Mouse (Mus musculus) left cerebral cortex, postnatal 36 days (tissue): ENCODE measurements around the gene Tspan9. TPM values are rescaled to one million over a fixed set of nuclear protein-coding genes. Genes with fewer than 3 reads are reported as not detected.

Experiments
- DNase-seq, 2 experiments: peaks; one replicate each; pipeline ENCODE4 v3.0.0; 2021 to 2022; ENCODE audit warnings: low spot score in 2 of 2, mixed read lengths in 1 of 2
- intact Hi-C: fragments of 180-260 bp; cut with DNase I; formaldehyde crosslinking; loops from one replicate; pipeline ENCODE4 v1.15.1; 2025
- total RNA-seq, 2 experiments: library from RNA; stranded (reverse); gene quantifications; 2 replicates each; pipeline ENCODE4 v1.2.3; 2021

Gene Tspan9
- total RNA-seq, 2 experiments from 2014 or later = 47.5 to 62.9 TPM

DNA sequence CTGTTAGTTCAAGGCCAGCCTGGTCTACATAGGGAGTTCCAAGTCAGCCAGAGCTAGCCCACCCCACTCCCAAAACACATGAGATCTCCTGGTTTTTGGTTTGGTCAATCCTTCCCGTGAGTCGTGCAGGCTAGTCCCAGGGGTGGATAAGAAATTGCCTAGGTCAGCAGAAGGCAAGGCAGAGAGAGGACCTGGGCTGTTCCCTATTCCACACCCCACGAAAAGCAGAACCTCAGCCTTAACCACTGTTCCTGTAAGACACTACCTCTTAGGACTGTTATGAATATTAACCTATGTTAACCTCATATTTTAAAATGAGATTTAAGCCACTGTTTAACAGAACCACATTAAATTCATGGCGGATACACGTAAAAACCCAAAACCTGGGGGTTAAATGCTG is 8.4 kb downstream of the Tspan9 start:
- DNase-seq = no peak
- intact Hi-C loops = no loop called here

- DNase-seq = no peak
- intact Hi-C loops = no loop called here
Measured at GRCm38 (mm10) chr6:128134196-128134924, 9.0 kb downstream of the Tspan9 start.

GRCm38 (mm10) chr6:128133679-128134191 is 9.7 kb downstream of the Tspan9 start:
- no peak for DNase-seq
- intact Hi-C loops = no loop called here

GRCm38 (mm10) chr6:128132581-128132980 is 10.8 kb downstream of the Tspan9 start:
- DNase-seq = no peak
- intact Hi-C loops = no loop called here

GRCm38 (mm10) chr6:128131390-128131789 is 12.0 kb downstream of the Tspan9 start:
- no peak for DNase-seq
- intact Hi-C loops = no loop called here

DNA sequence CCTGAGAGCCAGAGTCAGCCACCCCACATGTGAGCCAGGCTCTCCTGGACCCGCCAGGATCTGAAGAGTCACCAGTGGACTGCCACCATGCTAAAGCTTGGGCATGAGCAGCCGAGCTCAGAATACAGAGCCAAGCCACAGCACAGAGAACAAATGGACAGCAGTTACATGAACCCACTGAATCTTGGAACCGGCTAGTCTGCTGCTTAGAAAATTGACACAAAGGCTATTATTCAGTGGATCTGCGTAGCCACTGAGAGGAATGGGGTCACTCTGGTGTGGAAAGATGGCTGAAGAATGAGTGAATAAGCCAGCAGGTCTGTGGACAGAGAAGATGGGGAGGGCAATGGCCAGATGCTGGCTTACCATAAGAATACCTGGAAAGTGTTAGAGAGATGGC is 12.7 kb downstream of the Tspan9 start:
- DNase-seq = no peak
- intact Hi-C loops = no loop called here

DNA sequence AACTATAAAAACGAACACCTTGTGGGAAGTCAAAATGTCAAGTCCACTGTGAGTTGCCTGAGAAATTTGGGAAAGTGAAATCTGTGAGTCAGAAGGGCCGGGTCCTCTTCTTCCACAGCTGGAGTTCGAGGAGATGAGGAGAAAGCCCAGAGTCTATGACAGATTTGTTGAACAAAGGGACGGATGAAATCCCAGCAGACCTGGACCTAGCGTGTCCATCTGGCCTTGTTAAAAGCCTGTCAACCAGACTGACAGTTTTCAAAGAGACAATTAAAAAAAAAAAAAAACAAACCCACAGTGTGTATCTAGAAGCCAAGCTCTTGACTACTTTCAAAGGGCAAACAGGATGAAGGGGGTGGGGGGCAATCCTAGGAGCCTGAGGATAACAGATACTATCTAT is 14.0 kb downstream of the Tspan9 start:
- no peak for DNase-seq
- intact Hi-C loops = no loop called here

DNA sequence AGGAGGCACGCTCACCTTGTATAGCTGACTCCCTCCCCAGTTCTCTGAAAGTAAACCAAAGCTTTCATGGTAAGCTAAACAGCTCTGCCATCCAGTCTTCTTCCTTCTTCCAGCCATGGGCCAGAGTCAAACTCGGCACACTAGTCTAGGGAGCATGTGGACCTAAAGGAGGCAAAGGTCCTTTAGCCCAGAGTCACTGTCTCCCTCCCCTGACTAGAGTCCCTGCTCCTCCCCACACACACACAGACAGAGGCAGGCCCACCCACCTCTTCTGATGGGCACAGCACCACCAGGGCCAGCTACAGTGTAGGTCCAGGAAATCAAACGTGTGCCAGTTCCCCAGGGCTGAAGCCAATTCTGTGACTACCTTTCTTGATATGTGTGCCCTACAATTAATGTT is 16.1 kb downstream of the Tspan9 start:
- DNase-seq = no peak
- intact Hi-C loops = no loop called here

DNA sequence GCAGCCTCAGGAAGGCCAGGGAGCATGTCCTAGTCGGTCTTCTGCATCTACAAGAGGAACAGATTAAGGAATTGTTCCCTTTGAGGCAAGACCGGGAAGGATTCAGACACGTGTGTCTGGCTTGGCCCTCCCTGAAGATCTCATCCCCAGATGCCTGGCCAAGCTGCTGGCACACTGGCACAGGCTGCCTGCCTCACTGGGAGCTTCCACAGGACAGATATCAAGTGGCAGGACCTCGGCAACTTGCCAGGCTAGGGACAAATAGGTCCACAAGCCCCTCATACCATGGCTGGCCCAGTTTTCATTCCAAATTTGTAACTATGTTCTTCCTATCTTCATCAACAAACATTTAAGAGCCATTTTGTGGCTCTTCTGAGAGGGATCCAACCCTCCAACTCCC is 16.5 kb downstream of the Tspan9 start:
- DNase-seq = no peak

DNA sequence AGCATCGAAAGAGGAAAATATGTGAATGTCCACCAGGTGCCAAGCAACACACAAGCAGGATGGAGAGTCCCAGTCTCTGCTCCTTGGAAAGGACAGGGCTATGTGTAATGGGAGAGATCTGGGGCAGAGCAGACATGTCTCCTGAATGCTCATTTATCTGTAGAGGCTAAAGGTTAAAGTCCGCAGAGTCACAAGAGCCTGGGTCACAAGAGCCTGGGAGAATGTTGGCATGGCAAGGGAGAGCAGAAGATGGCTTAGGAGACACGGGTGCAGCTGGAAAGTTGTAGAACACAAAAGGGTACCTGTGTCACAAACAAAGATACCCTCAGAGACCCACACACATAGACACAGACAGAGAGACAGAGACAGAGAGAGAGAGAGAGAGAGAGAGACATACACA is 17.9 kb downstream of the Tspan9 start:
- intact Hi-C loops = no loop called here
- no peak for DNase-seq

More for the DNA sequence above, 16.5 kb downstream of the Tspan9 start:
- intact Hi-C loops = no loop called here

GRCm38 (mm10) chr6:128124222-128124971 is 19.0 kb downstream of the Tspan9 start:
- DNase-seq = no peak
- intact Hi-C loops = no loop called here

DNA sequence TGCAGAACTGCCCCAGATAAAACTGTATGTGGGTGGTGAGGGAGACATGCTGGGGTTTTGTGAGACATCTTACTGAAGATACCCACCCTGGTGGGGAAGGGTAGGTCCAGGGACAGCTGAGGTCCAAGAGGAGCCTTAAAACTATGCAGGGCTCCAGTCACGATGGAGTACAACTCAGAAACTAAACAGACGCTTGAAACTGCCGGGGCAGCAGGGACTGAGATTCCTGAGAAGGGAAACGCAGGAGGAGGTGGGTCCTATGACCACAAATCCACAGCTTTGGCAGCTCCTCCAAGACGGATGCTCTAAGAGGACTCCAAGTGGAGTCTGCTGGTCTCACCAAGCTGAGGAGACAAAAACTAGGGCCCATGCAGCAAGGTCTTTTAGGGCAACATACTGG is 21.3 kb downstream of the Tspan9 start:
- DNase-seq = peak in 1 of 2 experiments; percentile 5
- intact Hi-C loops = no loop called here

DNA sequence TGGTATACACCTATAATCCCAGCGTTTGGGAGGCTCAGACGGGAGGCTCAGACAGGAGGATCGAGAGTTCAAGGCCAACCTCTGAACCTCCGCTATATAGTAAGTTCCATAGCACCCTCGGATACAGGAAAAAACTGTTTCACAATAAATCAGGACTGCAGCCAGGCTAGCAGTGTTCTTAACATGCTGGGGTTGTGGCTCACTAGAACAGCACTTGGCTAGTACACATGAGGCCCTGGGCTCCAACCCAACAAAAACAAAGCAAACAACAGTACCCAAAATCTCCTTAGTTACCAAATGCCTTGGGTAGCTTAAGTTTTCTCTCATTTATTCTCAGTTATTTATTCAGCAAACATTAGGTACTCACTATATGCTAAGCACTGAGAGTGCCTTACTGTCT is 21.7 kb downstream of the Tspan9 start:
- intact Hi-C loops = no loop called here
- peak in 1 of 2 experiments; percentile 32 for DNase-seq

- intact Hi-C loops = no loop called here
- no peak for DNase-seq
Measured at GRCm38 (mm10) chr6:128120806-128121205, 22.6 kb downstream of the Tspan9 start.

GRCm38 (mm10) chr6:128118670-128119230 is 24.6 kb downstream of the Tspan9 start:
- peak in 1 of 2 experiments; percentile 2 for DNase-seq
- intact Hi-C loops = no loop called here

DNA sequence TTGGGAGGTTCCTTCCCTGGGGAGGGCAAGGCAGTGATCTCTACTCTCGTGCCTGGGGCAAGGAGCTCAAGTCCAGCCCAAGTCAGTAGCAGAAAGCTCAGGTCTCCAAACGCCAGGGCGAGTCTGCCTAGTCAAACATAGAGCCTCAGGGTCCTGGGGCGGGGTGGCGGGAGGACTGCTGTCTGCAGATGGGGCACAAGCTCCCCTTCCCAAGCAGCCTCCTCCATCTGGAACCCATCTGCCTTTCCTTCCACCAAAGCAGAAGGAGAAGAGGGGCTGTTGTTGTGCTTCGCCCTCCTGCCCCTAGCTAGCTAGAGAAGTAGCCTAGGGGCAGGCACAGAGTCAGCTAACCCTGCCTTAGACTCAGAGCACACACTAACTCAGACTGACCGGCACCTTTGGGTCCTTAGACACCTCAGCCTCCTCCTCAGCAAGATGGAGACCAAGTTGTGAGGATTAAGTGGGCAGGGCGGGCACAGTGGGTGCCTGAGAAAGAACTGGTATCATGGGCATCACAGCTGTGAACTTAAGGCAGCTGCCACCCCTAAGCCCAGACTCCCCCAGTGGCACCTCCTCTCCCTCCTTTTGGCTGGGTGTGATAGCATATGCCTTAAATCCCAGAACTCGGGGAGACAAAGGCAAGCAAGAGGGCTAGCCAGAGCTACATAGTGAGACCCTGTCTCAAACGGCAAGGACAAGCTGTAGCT is 26.4 kb downstream of the Tspan9 start:
- intact Hi-C loops = no loop called here
- no peak for DNase-seq

- DNase-seq = no peak
- intact Hi-C loops = no loop called here
Measured at GRCm38 (mm10) chr6:128116344-128116743, 27.1 kb downstream of the Tspan9 start.

- DNase-seq = peak in 1 of 2 experiments; percentile 15
- intact Hi-C loops = no loop called here
Measured at GRCm38 (mm10) chr6:128115121-128115520, 28.3 kb downstream of the Tspan9 start.

GRCm38 (mm10) chr6:128112605-128113004 is 30.8 kb downstream of the Tspan9 start:
- no peak for DNase-seq
- intact Hi-C loops = no loop called here

- no peak for DNase-seq
- intact Hi-C loops = no loop called here
Measured at GRCm38 (mm10) chr6:128111784-128112183, 31.6 kb downstream of the Tspan9 start.
